Mouse (Mus musculus) intestine, embryonic 14.5 days (tissue): ENCODE results near the gene Mrap2. TPM values are rescaled to one million over a fixed set of nuclear protein-coding genes. Genes with fewer than 3 reads are reported as not detected.
A peak's percentile ranks its signal among the peaks of the same experiment; 100 is the strongest.
"Not testable (repeated sequence)": the region's sequence is repeated elsewhere in the genome, so short reads cannot be mapped to it uniquely, and the experiment has no call there.

Source experiments
- ATAC-seq: fragments of 200-750 bp; cut with Nextera tagmentation; replicated peaks from 2 replicates; pipeline ENCODE4 v1.8.0; 2017; ENCODE audit warnings: low read depth, moderate number of reproducible peaks, moderate TSS enrichment, moderate library complexity; ENCODE audit not compliant: low FRiP score, low TSS enrichment
- DNase-seq: peaks from one replicate; pipeline ENCODE4 v3.0.0-alpha.2; 2018; ENCODE audit warnings: low spot score
- H3K27ac ChIP-seq: fragments of 300-500 bp; sonication (generic); 2 replicates; pipeline ENCODE4 v1.5.1; 2014; ENCODE audit warnings: low read depth, mild to moderate bottlenecking, control low read depth
- H3K27me3 ChIP-seq: fragments of 300-500 bp; sonication (generic); replicated peaks from 2 replicates; pipeline ENCODE4 v1.6.1; 2014; ENCODE audit warnings: low read length, control low read depth; ENCODE audit not compliant: control insufficient read depth, insufficient read depth
- H3K36me3 ChIP-seq: fragments of 300-500 bp; sonication (generic); 2 replicates; pipeline ENCODE4 v1.6.1; 2014; ENCODE audit warnings: low read length, control low read depth; ENCODE audit not compliant: control insufficient read depth, insufficient read depth
- H3K4me1 ChIP-seq: fragments of 300-500 bp; sonication (generic); replicated peaks from 2 replicates; pipeline ENCODE4 v1.6.1; 2014; ENCODE audit warnings: low read length, control low read depth, mixed read lengths; ENCODE audit not compliant: control insufficient read depth, insufficient read depth
- H3K4me2 ChIP-seq: fragments of 300-500 bp; sonication (generic); 2 replicates; pipeline ENCODE4 v1.6.1; 2014; ENCODE audit warnings: low read length
- H3K4me3 ChIP-seq: fragments of 300-500 bp; sonication (generic); 2 replicates; pipeline ENCODE4 v1.5.1; 2014; ENCODE audit warnings: low read depth, low read length, control low read depth, mixed read lengths
- H3K9ac ChIP-seq: fragments of 300-500 bp; sonication (generic); 2 replicates; pipeline ENCODE4 v1.6.1; 2014; ENCODE audit warnings: mild to moderate bottlenecking, low read length
- H3K9me3 ChIP-seq: fragments of 300-500 bp; sonication (generic); 2 replicates; pipeline ENCODE4 v1.6.1; 2016; ENCODE audit warnings: low read length, control low read depth; ENCODE audit not compliant: control insufficient read depth
- WGBS: fragments of 180-500 bp; shearing (Covaris S2); extraction: QIAGEN DNeasy Blood & Tissue Kit; methylation state at CpG from one replicate; pipeline ENCODE4 v1.1.7; 2014; 5-methylcytosine and 5-hydroxymethylcytosine counted together
- polyA plus RNA-seq: library from polyadenylated mRNA; unstranded; fragments of >200 nt; fragmentation: Nextera tagmentation; extraction: Ambion mirVana; gene quantifications from 2 replicates; pipeline ENCODE4 v1.2.1, GENCODE M21; 2014

Mrap2 gene
- 0.12 and 0.17 TPM in 2 replicates for polyA plus RNA-seq

DNA sequence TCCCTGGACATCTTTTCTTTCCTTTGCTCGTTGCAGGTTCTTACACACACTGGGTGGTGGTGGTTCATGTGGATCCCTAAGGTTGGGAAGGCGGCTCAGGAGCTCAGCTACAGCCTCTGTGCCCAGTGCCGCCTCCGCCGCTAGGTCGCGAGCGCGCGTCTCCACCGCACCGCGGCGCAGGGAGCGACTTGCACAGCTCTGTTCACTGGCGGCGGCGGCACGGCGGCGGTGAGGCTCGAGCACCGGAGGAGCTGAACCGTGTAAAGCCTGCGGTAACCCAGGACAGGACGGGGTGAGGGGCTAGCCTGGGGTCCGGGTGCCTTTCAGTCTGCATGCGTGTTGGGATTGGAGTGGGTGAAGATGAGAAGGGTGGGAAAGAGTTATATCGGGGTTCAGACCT lies at the start of gene Mrap2:
Gene Mrap2, plus strand, starts transcription at position 201 of the 400 bp plus-strand sequence.
- ATAC-seq (peak; percentile 77), DNase-seq (peak; percentile 77)
- WGBS = 2% methylated on average over 29 of the region's 29 CpGs
- Histone ChIP-seq H3K4me3 (peak within 1 kb of the TSS; percentile 26), H3K9me3 (no peaks in the 10 kb centered on the region), H3K4me1 (peaks cover 2% of the 10 kb centered on the region; the same call in 1 of the 2 replicates), H3K4me2 (peak within 1 kb of the TSS; percentile 47), H3K27me3 (peaks cover 36% of the 10 kb centered on the region), H3K27ac (no peak within 1 kb of the TSS), H3K9ac (no peak within 1 kb of the TSS), H3K36me3 (no peaks in the 10 kb centered on the region)

DNA sequence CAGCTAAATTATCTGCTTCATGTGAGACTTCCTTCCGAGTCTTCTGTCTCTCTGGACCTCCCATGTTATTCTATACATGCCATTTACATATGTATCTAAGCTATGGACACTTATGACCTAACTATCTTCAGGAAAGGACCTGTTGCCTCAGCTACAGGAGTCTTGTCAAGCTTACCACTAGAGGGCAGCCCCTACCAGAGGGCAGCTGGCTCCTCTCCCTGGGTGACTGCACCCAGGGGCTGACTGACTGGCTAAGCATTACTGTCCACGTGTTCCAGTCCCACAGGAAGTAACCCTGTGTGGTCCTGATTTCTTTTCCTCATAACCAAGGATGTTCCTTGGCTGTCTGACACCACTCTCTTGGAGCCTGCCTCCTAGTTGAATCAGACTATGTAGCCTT lies 46.1 kb upstream of the Mrap2 start:
- Histone ChIP-seq H3K4me1 (no peaks in the 10 kb centered on the region), H3K27me3 (no peaks in the 10 kb centered on the region), H3K9me3 (no peaks in the 10 kb centered on the region), H3K9ac (no peak overlapping the region), H3K4me2 (no peak overlapping the region), H3K4me3 (no peak overlapping the region), H3K36me3 (no peaks in the 10 kb centered on the region), H3K27ac (no peak overlapping the region)
- ATAC-seq = no peak
- DNase-seq = no peak
- WGBS = 55% methylated on average over 2 of the region's 2 CpGs

GRCm38 (mm10) chr9:87115019-87115418 lies 29.1 kb upstream of the Mrap2 start:
- 71% methylated on average over 5 of the region's 5 CpGs for WGBS
- no peaks in the 10 kb centered on the region for H3K9me3 ChIP-seq
- H3K36me3 ChIP-seq = no peaks in the 10 kb centered on the region

GRCm38 (mm10) chr9:87115456-87115931 lies 28.6 kb upstream of the Mrap2 start:
- DNase-seq (no peak), ATAC-seq (no peak)
- Histone ChIP-seq H3K27ac (no peak overlapping the region), H3K9me3 (no peaks in the 10 kb centered on the region), H3K4me2 (no peak overlapping the region), H3K36me3 (no peaks in the 10 kb centered on the region), H3K4me1 (no peaks in the 10 kb centered on the region), H3K27me3 (no peaks in the 10 kb centered on the region), H3K4me3 (no peak overlapping the region), H3K9ac (no peak overlapping the region)
- WGBS = 50% methylated on average over 6 of the region's 6 CpGs

More at GRCm38 (mm10) chr9:87115019-87115418, 29.1 kb upstream of the Mrap2 start:
- ATAC-seq (no peak), DNase-seq (no peak)
- Histone ChIP-seq H3K9ac (no peak overlapping the region), H3K4me1 (no peaks in the 10 kb centered on the region), H3K4me2 (no peak overlapping the region), H3K4me3 (no peak overlapping the region), H3K27me3 (no peaks in the 10 kb centered on the region), H3K27ac (no peak overlapping the region)

DNA sequence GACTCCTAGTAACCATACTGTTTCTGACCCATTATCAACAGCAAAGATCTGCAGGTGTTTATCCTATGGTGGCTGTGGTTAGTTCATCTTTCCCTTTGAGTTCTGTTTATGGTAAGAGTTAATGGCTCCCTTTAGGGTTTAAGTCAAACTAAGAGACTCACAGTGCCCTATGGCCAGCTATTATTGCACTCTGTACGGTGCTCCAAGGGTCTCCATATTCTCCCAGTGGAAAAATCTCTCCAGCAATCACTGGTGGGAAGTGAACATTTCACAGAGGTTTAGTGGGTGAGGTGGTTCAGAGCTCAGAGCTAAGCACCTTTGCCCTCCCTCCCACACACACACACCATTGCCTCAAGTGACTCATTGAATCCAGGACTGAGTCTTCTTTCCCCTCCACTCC lies 28.1 kb upstream of the Mrap2 start:
- no peak overlapping the region for H3K27ac ChIP-seq
- H3K4me3 ChIP-seq = no peak overlapping the region
- no peaks in the 10 kb centered on the region for H3K4me1 ChIP-seq
- ATAC-seq (no peak), DNase-seq (no peak)
- H3K27me3 ChIP-seq = no peaks in the 10 kb centered on the region
- no peak overlapping the region for H3K9ac ChIP-seq
- no peaks in the 10 kb centered on the region for H3K36me3 ChIP-seq
- H3K4me2 ChIP-seq = no peak overlapping the region
- no peaks in the 10 kb centered on the region for H3K9me3 ChIP-seq
- 55% methylated on average over 1 of the region's 1 CpGs for WGBS

GRCm38 (mm10) chr9:87118996-87119395 lies 25.1 kb upstream of the Mrap2 start:
- Histone ChIP-seq H3K4me2 (no peak overlapping the region), H3K27ac (no peak overlapping the region), H3K9ac (no peak overlapping the region), H3K27me3 (no peaks in the 10 kb centered on the region), H3K4me1 (no peaks in the 10 kb centered on the region), H3K9me3 (no peaks in the 10 kb centered on the region), H3K36me3 (no peaks in the 10 kb centered on the region), H3K4me3 (no peak overlapping the region)
- WGBS = 72% methylated on average over 3 of the region's 3 CpGs
- ATAC-seq = no peak
- no peak for DNase-seq

DNA sequence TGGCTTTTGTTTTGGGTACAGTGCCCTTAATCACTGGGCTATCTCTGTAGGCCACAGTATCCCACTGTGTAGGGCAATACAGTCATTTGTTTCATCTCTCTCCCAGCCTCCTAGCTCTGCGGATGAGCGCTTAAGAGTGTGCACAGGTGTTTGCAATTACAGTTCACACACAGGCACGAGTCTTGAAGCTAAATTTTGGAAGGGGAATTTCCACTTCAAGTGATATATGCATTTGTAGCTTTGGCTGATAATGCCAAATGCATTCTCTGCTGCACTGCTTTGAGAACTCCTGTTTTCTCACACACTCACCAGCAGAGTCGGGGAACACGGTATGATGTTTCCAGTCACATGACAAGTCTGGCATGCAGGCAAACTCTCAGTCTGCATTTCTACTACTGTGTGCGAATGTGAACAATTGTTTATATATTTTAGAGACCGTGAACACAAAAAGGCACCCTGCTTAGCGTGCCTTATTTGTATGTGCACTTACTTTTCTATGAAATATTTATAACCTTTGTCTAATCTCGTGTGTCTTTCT lies 22.1 kb upstream of the Mrap2 start:
- H3K4me1 ChIP-seq = no peaks in the 10 kb centered on the region
- H3K4me2 ChIP-seq = no peak overlapping the region
- no peak for DNase-seq
- no peaks in the 10 kb centered on the region for H3K36me3 ChIP-seq
- H3K4me3 ChIP-seq = no peak overlapping the region
- no peak overlapping the region for H3K9ac ChIP-seq
- WGBS = 59% methylated on average over 9 of the region's 9 CpGs
- no peaks in the 10 kb centered on the region for H3K9me3 ChIP-seq
- H3K27me3 ChIP-seq = no peaks in the 10 kb centered on the region
- H3K27ac ChIP-seq = no peak overlapping the region
- no peak for ATAC-seq

GRCm38 (mm10) chr9:87127046-87127445 lies 17.1 kb upstream of the Mrap2 start:
- WGBS = 84% methylated on average over 5 of the region's 6 CpGs
- H3K9me3 ChIP-seq, H3K9ac ChIP-seq, H3K4me3 ChIP-seq, H3K4me1 ChIP-seq, DNase-seq, H3K27me3 ChIP-seq, H3K36me3 ChIP-seq, ATAC-seq, H3K27ac ChIP-seq, H3K4me2 ChIP-seq: not testable (repeated sequence)
